Mouse (Mus musculus) brain, adult 2 months (tissue): ENCODE data around the gene Decr2.

Experiments
- DNase-seq: peaks from one replicate; pipeline ENCODE4 v3.0.0; 2011; ENCODE audit warnings: low read depth, low spot score

Decr2 gene

GRCm38 (mm10) chr17:26064916-26065315, 25.2 kb downstream of the Decr2 start:
- no peak for DNase-seq

- DNase-seq: no peak
Observed at GRCm38 (mm10) chr17:26057787-26058567, 32.2 kb downstream of the Decr2 start.

GRCm38 (mm10) chr17:26057278-26057677, 32.9 kb downstream of the Decr2 start:
- peak; percentile 71 for DNase-seq

DNA sequence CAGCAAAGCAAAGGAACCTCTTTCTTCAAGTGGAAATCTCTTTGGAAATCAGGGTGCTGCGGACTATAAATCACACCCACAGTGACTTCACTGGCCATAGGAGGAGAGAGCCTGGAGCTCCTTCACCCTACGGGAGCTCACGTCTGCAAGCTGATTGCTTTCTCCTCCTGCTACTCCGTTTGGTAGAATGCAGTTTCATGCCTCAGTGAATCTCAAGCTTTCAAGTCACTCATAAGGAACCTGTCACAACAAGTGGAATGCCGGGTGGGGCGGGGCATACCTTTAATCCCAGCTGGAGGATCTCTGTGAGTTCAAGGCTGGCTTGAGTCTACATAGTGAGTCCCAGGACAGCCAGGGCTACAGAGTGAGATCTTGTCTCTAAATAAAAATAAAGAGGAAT, 35.0 kb downstream of the Decr2 start:
- no peak for DNase-seq

DNA sequence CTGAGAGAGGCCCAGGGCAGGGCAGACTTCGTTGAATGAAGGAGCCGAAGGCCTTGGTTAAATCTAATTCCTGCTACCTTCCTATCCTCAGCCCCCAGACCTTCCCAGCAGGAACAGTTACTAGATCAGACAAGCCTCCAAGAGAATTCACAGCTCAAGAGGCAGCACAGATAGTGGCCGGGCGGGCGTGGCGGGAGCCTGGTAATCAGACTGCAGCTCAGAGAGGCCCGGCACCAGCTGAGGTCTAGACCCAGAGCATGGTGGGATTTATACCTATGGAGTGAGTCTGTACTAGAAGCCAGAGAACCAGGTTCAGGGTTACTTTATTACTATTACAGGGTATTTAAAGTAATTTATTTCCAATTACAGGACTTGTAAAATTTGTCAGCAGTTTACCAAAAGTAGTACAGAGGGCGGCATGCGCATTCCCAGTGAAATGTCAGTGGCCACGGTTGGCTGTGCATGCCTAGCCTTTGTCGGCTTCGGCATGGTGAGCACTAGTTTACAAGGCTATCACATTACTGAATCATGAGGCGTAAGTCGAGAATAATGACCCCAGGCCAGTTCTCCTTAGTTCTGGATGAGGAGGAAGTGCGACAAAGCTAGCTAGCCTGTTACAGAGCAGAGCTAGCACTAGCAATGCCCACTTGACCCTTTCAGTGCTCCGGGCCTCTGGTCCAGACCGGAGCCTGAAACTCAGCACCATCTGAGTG, 35.8 kb downstream of the Decr2 start:
- DNase-seq: no peak

DNA sequence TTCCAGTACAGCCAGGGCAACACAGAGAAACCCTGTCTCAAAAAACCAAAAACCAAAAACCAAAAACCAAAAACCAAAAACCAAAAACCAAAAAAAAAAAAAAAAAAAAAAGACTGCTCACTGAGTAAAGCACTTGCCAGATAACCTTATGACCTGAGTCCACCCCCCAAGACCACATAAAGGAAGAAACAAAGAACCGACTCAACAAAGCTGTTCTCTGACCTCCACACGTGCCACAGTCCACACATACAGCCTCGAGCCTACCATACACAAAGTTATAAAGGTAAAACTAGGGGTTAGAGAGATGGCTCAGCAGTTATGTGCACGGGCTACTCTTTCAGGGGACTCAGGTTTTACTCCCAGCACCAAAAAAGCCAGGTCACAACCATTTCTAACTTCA, 37.4 kb downstream of the Decr2 start:
- DNase-seq: no peak

- no peak for DNase-seq
Observed at GRCm38 (mm10) chr17:26052074-26052473, 38.1 kb downstream of the Decr2 start.

GRCm38 (mm10) chr17:26048118-26048517, 42.0 kb downstream of the Decr2 start:
- peak; percentile 58 for DNase-seq

DNA sequence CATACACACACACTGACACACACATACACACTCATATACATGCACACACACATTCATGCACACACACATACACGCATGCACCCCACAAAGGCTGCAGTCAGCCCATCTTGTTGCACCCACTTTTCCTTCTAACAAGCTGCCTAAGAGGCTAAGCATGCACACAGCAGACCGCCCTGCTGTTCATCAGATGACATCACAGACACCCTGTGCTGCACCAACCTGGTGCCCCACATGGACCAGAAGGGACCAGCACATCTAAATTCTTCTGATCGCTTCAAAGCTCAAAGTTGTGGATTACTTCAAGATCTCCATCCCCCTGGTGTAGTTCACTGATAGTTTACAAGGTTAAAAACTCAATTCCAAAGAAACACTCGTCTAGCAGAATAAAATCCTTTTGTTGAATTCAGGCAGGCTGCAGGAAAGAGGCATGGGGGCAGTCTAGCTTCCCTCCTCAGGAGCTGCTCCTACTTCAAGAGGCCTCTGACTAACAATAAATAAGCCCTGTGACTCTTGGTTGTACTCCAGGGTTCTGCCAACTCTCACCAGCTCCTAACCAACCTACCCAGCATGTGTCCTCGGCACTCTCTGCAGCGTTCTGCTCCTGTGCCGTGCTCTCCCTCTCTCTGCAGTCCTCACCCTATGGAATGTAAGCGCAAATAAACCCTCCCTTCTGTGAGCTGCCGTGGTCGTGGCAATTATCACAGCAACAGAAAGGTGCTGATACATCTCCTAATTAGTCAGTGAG, 43.7 kb downstream of the Decr2 start:
- peak; percentile 85 for DNase-seq

DNA sequence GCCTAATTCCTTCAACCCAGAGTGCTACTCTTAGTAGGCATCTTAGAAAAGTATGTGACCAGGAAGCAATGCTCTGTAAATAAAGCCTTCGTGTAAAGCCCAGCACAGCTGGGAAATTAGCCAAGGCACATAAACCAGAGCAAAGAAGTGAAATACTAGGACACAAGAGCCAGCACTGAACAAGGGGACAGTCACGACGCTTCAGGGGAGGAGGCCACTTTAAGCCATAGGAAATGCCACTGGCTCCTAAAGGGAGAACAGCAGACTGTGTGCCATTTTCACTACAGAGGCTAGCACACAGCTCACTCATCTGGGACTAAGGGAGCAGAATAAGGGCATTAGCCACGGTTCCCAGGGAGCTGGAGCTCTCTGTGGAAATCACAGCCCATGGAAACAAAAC, 44.9 kb downstream of the Decr2 start:
- DNase-seq: peak; percentile 38

DNA sequence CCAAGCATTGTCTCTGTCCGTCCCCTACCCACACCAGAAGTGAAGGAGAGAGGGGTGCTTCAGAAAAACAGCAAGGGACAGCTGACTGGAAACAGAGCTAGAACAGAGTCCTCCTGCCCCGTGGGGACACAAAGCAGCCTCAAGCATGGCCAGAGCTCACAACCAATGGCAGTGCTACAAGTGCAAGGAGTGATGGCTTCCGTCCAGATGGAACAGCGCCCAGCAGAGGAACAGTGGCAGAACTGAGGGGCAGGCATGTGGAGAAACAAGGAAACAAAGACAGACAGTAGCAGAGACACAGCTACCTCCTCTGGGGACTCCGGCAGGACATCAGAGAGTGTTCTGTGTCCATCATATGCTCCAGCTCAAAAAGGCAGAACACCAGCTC, 46.9 kb downstream of the Decr2 start:
- peak; percentile 96 for DNase-seq

DNA sequence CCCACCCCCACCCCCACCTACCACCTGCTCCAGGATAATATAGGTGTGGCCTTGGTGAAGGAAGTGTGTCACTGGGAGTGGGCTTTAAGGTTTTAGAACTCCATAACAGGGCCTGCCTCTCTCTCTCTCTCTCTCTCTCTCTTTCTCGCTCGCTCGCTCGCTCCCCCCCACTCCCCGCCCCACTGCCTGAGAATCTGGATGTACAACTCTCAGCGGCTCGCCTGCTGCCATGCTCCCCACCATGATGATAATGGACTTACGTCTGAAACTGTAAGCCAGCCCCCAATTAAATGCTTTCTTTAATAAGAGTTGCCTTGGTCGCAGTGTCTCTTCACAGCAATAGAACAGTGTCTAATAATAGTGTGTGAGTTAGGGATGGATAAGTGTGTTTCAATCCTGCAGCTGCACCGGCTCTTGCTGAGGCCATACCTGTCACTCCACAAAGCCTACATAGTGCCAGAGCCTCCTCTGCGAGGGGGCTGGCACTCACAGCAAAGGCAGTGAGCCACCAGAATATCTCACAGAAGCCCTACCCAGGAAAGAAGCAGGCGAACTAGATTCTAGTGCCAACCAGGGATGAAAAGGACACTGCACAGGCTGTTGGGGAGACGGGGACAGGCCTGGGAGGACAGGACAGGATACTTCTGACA, 47.4 kb downstream of the Decr2 start:
- DNase-seq: peak; percentile 86

DNA sequence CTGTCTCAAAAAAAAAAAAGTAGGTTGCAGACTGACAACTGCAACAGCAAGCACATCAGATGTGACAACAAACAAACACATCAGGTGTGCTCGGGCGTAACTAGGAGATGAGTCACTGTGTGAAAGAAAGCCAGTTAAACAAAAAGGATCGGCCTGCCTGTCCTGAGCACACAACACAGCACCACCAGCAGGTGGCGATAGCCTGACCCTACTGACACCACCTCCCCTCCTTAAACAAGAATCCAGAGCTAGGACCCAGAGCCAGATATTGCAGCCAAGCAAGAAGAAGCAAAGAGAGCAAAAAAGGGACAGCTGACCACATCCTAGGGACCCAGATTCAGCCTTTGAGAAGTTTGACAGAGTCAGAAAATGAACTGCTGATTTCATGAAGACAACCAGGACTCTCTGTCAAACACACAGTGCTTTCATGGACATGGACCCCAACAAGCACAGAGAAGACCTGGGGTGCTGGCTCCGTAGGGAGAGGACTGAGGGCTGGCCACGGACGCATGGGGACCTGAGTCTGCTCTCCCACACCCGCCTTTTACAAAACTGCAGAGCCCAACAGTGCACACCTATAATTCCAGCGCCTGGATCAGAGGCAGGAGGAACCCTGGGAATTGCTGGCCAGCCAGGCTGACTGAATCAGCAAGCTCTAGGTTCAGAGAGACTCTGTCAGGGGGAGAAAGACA, 48.9 kb downstream of the Decr2 start:
- DNase-seq: peak; percentile 93

DNA sequence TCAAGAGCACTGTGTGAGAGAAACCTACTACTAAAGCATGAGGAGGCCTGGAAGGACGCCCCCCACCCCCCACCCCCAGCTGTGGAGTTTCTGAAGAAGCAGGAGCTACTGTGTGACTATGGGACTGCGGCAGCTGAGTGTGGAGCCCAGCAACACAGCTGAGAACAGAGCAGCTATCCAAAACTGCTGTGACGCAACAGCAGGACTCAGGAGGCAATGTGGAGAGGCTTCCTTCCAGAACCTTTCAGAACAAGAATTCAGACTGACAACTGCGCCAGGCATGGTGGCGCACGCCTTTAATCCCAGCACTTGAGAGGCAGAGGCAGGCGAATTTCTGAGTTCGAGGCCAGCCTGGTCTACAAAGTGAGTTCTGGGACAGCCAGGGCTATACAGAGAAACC, 49.4 kb downstream of the Decr2 start:
- peak; percentile 51 for DNase-seq

DNA sequence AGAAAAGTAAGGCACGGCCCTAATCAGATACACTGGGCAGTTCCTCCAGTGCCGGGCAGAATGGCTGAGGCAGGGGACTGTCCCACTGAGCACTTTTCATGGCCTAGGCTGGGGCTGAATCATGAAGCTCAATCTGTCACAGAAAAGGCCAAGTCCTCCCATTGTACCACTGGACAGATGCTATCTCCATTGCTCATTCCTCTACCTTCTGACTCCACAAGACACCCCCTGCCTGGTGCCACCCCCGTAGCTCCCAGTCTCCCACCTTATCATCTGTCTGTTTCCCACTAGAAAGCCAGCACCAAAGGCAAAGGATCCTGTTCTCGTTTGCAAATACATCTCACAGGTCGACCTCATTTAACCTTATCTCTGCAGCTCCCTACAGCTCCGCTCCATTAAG, 58.1 kb downstream of the Decr2 start:
- peak; percentile 71 for DNase-seq

DNA sequence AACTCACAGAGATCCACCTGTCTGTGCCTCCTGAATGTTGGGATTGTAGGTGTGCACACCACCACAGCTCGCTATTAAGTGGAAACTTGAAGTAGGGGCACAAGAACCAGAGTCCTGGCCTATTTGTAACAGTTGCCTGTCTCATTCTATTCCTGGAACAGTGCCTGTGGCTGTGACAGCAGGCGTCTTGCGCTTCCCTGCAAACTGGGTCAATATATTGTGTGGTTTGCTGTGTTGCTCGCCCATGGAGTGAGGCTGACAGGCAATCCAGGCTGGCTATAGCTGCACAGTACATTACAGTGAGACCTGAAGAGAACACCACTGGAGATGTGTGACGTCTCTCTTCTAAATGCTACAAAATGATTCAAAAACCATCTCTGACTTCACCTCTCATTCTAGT, 58.6 kb downstream of the Decr2 start:
- peak; percentile 94 for DNase-seq
